Mouse (Mus musculus) layer of hippocampus, postnatal 10 days (tissue): ENCODE data around the gene Epb41l2. TPM values are rescaled to one million over a fixed set of nuclear protein-coding genes. Genes with fewer than 3 reads are reported as not detected.

ENCODE experiments used
- DNase-seq, 2 experiments: peaks; one replicate each; pipeline ENCODE4 v3.0.0; 2021; ENCODE audit warnings: low spot score in 2 of 2
- total RNA-seq, 2 experiments: library from RNA; stranded (reverse); gene quantifications; 2 replicates each; pipeline ENCODE4 v1.2.3; 2021

Epb41l2 gene
- total RNA-seq, 2 experiments from 2014 or later: 145 to 153 TPM

DNA sequence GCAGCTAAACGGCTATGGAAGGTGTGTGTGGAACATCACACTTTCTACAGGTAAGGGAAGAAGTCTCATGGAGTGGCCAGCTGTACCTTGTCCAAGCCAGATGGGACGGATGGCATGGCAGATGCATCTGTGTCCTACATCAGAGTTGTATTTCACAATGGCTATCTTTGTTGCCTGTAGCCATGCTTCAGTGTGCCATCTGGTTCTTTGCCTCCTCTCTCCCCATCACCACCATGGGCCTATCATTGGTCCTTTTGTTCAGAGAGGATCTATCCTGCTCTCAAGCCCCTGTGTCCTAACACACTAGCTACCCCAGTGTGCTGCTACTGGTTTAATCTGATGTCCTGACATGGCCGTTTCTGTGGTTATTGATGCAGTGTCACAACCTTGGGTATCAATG lies 120.1 kb downstream of the Epb41l2 start:
- no peak for DNase-seq

DNA sequence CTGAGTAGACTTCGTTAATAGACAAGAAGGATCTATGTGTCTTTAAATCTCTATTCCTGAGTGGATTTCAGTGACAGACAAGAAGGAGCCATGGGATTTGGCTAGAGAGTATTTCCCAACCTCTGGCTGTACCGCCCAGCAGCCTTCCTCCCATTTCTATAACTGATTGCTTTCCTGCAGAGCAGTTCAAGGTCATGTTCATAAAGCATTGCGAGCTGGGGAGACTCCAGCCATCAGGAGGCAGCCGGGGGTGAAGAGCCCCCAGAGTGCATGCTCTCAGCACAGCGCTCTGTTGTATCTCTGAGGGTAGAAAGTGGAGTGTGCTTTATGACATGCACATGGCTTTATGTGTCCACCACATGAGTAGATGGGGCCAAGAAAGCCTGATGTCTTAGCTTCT lies 123.2 kb downstream of the Epb41l2 start:
- no peak for DNase-seq

DNA sequence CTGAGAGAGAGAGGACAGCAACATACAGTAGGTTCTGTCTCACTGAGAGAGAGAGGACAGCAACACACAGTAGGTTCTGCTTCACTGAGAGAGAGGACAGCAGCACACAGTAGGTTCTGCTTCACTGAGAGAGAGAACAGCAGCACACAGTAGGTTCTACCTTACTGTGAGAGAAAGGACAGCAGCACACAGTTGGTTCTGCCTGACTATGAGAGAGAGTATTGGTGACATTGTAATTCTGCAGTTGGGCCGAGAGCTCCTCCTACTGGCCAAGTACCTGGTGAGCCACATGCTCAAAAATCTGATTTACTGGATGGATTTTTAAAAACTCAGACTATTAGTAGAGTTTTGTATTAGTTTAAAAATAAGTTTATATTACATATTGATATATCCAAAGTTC lies 128.9 kb downstream of the Epb41l2 start:
- DNase-seq: peak; percentile 79 to 83

DNA sequence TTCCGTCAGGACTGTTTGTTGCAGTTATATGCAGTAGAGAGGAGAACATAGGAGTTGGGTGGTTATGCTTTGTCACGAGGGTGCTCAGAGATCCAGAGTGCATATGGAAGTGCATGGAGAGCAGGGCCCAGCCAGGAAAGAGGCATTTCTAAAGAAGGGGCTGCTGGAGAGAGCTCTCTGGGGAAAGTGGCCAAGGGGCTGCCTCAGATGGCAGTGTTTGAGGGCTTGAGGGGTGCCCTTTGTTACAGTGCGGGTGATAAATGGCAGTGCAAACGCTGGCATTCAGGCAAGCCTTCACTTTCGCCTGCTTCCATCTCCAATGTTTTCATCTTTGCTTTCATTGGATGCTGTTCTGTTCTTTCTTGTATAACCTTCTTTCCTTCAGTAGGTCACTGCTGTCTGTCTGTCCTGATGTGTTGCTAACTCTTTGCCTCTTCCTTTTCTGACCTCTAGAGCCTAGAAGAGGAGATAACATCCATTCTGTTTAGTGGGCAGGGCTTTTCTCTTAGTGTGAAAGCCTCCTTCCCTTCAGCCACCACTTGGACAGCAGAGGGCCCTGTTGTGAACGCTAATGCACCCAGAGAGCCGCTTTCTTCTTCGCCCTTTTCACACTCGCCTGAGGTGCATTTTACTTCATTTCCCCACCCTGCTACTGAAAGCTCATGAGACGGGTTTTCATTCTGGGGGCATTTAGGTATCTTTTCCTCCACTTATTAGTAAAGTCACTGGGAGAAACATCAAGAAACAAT lies 139.9 kb downstream of the Epb41l2 start:
- DNase-seq: no peak

DNA sequence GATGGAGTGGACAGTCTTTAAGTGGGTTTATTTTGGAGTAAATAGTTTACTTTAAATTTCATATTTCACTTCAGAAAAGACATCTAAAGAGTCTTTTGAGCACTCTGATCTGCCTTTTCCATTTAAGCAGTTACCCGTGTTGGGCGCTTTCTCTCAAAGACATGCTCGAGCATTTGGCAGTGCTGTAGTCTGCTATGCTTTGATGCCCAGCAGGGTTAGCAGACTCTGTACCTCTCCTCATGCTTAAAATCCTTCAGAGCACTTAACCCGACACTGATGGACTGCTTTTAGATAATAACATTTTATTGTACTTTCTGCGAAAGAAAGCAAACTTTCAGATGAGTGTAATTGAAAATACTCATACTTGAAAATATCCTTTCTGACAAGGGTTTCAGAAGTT lies 143.7 kb downstream of the Epb41l2 start:
- DNase-seq: no peak

DNA sequence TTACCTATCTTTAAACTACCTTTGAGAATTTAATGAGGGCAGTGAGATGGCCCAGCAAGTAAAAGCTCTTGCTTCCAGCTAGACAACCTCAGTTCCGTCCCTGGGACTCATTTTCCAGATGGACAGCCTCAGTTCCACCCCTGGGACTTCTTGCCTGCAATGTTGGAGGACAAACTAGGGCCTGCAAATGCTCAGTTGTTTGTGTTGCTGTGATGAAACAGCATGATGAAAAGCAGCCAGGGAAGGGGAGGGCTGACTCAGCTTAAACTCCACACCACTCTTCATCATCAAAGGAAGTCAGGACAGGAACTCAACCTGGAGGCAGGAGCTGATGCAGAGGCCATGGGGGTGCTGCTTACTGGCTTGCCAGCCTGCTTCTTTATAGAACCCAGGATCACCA lies 154.2 kb downstream of the Epb41l2 start:
- DNase-seq: no peak

DNA sequence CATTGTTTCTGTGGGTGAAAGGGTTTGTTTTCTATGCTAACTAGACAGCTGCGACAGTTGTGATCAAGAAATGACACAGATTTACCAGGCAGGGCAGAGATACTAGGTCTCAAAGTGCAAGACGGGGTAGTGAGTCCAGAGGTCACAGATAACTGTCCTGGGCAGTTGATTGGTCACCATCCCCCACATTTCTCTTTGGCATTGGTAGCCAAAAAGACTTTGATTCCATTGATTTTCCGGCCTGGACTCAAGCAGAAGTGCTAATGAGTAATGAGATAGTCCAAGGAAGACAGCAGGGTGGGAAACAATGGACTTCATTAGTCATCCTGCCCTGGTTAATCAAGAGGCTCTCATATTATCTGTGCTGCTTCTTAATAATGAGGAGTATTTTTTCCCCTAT lies 160.4 kb downstream of the Epb41l2 start:
- no peak for DNase-seq

DNA sequence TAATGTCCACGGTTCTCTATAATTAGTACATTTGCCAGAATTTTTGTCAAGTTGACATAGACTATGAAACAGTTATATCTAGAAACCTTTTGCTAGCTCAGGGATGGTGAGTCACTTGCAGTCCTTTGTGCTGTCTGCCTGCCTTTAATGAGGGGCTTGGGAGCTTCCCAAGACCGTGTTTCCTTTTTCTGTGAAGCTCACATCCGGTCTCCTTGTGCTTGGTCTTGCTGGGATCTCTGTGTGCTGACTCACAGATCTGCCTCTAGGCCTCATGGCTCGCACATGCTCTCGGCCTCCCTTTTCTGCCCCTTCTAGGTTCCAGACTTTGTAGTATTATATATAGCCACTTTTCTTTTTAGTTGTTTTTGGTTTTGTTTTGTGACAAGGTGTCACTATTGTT lies 160.8 kb downstream of the Epb41l2 start:
- DNase-seq: no peak

DNA sequence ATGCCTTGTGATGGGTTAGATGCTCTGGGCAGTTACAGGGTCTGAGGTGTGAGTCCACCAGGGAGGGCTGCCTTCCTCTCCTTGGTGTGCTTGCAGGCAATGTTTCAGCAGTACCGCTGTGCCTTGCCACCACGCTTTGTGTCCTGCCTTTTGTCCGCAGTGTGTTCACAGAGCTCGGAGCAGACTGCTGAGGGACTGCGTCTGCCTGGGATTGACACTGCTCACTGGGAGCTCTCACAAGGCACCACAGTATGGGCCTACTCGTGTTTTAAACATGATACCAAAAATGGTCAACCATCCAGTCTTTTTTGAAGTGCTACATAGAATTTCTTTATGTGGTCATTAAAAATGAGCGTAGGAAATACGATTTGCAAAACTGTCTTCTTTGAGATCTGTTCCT lies 164.1 kb downstream of the Epb41l2 start:
- DNase-seq: no peak

DNA sequence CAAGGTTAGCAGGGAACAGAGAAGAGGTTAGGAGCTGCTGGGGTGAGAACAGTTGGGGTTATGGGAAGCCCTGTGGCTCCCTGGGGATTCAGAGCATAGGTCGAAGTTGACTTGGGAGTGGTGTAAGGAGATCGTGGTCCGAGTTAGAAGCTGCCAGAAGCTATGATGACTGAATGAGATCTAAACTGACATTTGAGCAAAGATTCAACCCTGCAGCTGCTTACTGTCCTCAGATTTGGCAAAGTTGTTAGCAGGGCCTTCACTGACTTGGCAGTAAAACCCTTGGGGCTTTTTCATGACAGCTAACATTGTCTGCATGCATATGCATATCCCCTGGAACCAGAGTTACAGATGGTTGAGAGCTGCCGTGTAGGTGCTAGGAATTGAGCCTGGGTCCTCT lies 166.6 kb downstream of the Epb41l2 start:
- no peak for DNase-seq

DNA sequence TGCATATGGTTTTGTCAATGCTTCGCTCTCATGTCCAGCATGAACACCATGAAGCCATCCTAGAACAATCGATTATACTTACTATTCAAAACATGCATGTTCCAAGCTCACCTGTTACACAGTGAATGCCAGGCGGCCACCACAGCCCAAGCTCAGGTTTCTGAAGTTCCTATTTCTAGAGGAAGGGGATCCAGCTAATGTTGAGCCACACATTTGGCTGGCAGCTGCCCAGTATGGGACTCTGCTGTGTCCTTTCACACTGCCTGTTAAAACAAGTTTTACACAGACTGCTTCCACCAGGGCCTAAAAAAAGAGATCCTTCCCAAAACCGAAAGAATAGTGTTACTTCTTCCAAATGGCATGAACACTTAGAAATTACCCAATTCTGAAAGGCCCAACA lies 167.0 kb downstream of the Epb41l2 start:
- no peak for DNase-seq

DNA sequence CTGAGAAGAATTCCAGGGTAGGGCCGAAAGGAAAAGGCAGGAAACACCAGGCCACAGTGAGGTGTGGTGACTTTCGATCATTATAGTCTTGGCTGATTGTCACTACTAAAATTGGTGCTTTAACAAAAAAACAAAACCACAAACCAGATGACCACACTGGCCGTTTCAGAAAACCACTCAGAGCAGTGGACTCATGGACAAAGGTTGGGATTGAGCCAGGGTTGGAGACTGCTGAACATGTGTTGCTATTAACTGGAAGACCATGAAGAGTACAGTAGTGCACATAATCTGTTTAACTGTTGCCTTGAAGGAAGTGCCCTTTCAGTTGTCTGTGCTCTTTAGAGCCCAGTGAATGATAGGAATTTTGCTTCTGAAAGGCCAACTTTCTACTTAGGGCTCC lies 167.5 kb downstream of the Epb41l2 start:
- DNase-seq: no peak

DNA sequence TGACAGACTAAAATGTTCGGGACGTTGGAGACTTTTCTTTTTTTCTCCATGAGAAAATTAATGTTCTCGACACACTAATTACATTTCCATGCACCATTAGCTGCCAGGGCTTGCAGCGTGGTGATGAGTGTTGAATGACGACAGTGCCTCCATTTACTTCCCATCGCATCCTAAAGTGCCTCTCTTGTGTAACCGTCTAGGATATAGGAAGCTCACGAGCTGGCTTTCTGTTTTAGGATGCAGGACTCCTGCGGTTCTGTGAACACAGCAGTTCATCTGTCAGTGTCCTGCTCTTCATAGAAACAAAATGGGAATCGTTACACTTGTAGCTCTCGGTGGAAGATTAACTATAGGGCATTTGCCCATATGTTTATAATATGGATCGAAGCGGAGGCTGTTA lies 171.7 kb downstream of the Epb41l2 start:
- no peak for DNase-seq

DNA sequence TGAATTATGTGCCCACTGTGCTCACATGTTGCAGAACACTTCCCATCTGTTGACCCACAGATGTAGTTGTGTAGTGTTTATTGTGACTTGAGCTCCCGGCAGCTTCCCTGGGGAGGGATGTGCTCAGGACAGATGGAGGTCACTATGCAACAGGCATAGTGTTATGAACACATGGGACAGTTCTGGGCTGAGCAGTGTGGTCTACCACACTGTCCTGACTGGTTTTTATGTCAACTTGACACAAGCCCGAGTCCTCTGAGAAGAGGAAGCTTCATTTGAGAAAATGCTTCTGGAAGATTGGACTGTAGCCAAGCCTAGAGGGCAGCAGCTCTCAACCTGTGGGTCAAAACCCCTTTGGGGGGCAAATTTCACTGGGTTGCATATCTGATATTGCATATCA lies 173.5 kb downstream of the Epb41l2 start:
- DNase-seq: no peak

DNA sequence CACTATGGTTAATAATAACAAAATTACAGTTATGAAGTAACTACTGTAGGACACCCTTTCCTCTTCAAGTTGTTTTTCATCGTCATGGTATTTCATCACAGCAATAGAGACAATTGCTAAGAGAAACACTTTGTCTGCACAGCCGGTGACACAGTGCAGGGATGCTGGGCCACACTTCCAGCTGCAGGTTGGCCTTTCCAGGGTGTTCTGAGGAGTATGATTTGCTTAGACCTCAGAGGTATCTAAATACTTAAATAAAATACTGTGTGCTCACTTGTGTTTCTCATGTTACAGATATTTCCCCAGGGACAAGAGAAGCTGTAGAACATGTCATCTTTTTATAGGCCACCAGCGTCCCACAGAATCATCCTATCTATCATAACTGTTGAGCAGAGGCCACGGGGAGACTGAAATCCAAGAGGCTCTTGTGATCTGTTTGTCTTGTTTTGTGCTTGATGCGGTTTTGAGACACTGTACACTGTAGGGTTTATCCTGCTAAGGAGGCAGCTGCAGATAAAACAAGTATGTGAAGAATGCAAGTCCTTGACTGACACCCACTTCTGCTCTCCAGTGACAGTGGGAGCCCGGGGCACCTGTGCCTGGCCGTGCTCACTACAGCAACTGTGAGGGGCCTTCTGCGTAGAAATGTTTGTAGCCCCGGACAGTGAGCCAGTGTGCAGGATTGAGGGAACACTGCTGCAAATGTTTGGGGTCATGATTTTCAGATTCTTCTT lies 174.1 kb downstream of the Epb41l2 start:
- no peak for DNase-seq

DNA sequence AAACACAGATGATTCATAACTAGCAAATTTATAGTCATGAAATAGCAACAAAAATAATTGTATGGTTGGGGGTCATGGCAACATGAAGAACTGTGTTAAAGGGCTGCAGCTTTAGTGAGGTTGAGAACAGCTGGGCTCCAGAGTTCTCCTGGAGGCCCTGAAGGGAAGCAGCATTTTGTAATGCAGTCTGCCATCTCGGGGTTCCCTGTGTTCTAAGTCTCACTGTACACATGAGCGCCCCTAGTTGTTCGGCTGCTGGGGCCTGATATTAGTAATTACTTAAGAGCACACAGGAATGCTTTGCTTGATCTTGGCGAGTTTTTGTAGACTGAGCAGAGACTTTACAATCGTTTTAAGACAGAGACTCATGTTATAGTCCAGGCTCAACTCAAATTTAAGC lies 174.9 kb downstream of the Epb41l2 start:
- DNase-seq: no peak

DNA sequence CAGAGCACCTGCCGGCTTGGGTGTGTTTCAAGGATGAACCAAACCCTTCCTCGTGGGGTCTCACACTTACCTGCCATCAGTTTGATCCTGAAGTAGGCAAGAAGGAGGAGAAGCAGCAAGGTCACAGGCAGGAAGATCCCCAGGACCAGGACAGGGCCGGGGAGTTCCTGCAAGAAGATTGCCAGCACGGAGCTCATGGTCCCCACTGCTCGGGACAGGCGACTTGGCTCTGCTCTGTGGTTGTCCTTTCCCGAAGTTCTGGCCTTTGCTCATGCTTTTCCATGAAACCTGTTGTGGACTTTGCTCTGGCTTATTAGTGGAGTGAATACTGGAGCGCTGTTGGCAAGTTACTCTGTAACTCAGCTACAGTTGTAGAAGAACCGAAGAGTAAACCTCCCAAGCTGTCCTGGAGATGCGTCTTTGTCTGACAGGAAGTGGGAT lies 176.3 kb downstream of the Epb41l2 start, which contains the start of gene Smlr1:
Smlr1 (minus strand) TSS at position 377 of the 441 bp plus-strand sequence.
- no peak for DNase-seq

DNA sequence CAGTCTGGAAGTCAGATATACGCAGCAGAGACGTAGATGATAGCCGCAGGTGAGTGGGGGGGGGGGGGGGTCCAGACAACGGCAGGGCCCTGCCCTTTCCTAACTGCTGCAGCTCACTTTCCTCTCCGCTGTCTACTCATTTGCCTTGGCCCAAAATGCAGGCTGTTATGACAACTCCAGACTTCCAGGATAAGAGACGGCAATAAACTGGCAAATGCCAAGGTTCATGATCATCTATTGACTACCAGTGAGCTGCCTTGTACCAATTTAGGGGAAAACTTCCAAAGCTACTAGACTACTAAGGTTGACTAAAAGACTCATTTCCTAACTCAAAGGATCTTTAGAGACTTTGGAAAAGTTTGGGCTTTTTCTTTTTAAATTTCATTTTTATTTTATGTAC lies 177.0 kb downstream of the Epb41l2 start:
- DNase-seq: no peak

DNA sequence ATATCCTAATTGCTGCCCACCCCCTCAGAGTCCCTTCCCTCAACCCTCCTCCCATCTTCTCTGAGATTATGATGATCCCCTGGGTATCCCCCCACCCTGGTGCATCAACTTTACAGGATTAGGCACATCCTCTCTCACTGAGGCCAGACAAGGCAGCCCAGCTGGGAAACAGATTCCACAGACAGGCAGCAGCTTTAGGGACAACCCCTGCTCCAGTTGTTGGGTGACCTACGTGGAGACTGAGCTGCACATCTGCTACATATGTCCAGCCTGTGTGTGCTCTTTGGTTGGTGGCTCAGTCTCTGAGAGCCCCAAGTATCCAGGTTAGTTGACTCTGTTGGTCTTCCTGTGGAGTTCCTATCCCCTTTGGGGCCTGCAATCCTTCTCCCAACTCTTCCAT lies 179.1 kb downstream of the Epb41l2 start:
- DNase-seq: no peak

DNA sequence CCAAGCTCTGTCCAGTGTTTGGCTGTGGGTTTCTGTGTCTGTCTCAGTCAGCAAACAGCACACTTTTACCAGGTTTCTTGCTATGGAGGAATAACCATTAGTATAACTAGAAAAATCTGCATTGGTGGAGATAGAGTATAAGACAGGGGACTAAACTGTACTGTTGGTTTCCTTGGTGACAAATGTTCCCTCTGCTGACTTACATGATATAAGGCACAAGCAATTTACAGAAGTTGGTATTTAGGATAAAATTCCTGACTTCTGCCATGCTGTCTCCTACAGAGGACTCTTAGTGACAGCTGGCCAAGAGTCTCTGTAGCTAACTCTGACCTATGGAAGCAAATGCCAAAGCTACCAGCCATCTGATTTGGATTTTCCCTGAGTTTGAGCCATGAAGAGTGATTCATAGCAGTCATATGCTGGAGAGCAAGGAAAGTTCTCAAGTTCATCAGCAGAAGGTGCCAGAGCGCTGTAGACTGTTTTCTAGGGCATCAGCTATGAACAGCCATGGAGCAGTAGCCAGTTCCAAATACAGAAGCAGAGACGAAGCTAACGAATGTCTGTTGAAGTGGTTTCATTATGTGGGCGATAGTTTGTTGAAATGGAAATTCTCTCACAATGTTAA lies 179.7 kb downstream of the Epb41l2 start:
- peak; percentile 51 to 67 for DNase-seq

DNA sequence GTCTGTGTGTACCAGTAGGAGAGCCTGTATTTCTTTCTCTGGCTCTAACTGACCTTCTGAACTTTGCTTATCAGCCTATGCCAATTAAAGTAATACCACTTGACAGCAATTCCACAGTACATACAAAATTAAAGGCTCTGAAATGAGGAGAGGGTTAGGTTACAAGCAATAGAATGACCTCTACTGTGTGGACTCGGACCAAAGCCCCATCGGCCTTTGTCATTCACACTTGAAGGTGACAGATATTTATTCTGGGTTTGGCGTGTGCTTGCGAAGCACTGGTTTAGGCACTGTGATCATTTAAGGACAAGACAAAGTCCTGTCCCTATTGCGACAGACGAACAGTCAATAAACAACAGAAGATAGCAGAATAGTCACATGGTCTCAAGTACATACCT lies 180.2 kb downstream of the Epb41l2 start:
- DNase-seq: no peak

DNA sequence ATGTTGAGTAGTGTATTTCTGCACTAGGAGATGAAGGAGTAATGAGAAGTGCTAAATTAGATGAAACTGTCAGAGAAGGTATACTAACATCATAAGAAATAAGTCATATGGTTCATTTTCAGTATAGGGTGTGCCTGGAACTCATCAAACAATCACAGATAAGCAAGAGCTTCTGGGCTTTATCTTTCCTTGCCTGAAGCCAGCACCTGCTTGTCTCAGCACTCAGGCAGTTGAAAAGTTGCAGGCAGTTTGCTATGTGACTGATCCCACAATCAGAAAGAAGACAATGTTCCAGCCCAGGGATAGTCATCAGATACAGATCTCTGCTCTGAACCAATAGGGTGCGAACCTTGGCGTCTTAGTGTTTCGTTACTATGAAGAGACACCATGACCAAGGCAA lies 181.5 kb downstream of the Epb41l2 start:
- no peak for DNase-seq
